Mouse (Mus musculus): ENCODE measurements around the gene Tmprss5. TPM values are rescaled to one million over a fixed set of nuclear protein-coding genes. Genes with fewer than 3 reads are reported as not detected.

The Tmprss5 gene
- not detected in 3 replicates for total RNA-seq (2017)

GRCm38 (mm10) chr9:49081107-49081506 lies at the start of gene Tmprss5:
Tmprss5 (plus strand) TSS chr9:49081260.
- ATAC-seq (replicated peaks; ENCODE audit: insufficient number of reproducible peaks, low FRiP score, low TSS enrichment, poor library complexity, severe bottlenecking): no peak

DNA sequence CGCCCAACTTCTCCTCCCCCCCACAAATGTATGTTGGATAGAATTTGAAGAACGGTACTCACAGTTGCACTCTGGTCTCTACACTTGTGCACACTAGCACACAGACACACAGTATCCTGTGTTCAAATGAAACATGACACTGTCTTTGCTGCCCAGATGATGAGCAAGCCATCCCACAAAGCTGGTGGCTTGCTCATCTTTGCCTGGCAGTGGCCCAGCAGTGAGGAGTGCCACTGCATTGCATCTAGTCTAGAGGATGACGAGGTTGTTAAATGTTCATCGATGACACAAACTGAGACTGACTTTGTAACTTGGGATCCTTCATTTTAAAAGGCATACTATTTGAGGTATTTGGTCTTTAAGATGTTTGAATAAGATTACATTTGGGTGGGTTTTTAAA lies 46.3 kb upstream of the Tmprss5 start:
- no peak for ATAC-seq (replicated peaks; ENCODE audit: insufficient number of reproducible peaks, low FRiP score, low TSS enrichment, poor library complexity, severe bottlenecking)

DNA sequence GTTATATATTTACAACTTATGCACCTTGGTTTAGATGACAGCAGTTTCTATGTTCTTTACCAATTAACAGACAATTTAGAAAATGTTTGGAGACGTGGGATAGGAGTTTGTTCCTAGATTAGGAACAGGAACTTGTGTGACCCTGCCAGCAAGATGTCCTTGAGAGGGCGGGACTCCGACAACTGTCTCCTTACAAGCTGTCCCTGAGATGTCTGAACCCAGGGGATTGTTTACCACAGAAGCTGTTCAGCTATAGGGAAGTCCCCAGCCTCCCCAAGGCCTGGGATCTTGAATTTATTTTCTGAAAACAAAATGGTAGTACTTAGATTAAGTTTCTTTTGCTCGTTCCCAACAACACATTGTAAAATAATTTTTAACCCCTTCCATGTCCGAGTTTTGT lies 30.2 kb upstream of the Tmprss5 start:
- no peak for ATAC-seq (replicated peaks; ENCODE audit: insufficient number of reproducible peaks, low FRiP score, low TSS enrichment, poor library complexity, severe bottlenecking)

DNA sequence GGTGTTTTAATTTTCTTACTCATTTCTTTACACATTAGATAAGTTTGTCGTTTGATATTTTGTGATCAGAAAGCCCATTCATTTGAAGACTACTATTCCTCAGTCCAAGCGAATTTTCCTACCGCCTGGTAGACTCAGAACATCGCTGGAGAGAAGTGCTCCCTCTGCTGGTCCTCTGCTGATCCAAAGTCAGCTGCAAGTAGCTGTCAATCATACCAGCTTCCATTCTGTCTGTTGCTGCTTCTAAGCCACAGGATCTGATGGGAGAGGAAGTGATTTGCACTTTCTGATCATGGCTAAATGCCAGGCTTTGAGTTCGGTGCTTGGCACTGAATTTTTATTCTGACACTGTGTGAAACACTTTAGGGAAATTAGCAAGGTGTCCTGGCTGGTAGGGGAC lies 29.7 kb upstream of the Tmprss5 start:
- ATAC-seq (replicated peaks; ENCODE audit: insufficient number of reproducible peaks, low FRiP score, low TSS enrichment, poor library complexity, severe bottlenecking): peak; percentile 65

- ATAC-seq (replicated peaks; ENCODE audit: insufficient number of reproducible peaks, low FRiP score, low TSS enrichment, poor library complexity, severe bottlenecking): no peak
Observed at GRCm38 (mm10) chr9:49054028-49054427, 27.0 kb upstream of the Tmprss5 start.

DNA sequence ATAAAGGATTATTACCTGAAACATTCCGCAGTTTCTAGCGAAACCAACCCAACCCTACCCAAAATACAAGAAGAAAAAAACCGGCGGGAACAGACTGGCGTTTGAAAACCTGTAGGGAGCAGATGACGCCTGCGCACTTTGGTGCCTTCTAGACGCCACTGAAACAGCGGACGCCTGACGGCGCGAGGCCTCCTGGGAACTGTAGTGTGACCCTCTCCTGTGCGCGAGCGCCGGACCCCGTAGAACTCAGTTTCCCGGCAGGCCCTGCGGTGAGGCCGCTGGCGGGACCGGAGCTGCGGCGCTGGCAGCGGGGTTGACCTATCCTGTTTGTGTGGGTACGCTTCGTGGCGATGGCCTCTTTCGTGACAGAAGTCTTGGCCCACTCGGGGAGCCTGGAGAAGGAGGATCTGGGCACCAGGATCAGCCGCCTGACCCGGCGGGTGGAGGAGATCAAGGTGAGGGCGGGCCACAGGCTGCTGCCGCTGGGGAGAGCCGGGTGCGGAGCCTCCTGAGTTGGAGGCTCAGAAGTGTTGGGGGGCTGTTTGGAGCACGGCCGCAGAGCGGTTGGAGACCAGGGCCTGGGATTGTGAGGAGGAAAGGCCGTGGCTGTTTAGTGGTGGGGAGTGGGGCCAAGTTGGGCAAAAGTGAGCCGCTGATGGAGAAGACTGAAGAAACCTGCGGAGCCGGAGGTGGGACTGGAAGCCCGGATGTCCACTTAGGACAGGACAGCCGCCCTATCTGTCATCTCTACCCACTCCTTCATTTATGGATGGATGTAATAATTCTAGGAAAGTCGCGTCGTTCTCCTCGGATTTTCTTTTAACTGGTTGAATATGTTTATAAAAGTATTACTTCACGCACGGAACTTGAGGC lies 25.5 kb upstream of the Tmprss5 start, which contains the start of gene Zw10:
TSS of gene Zw10 (plus strand) at position 281 of the 873 bp plus-strand sequence.
- ATAC-seq (replicated peaks; ENCODE audit: insufficient number of reproducible peaks, low FRiP score, low TSS enrichment, poor library complexity, severe bottlenecking): peak; percentile 98

DNA sequence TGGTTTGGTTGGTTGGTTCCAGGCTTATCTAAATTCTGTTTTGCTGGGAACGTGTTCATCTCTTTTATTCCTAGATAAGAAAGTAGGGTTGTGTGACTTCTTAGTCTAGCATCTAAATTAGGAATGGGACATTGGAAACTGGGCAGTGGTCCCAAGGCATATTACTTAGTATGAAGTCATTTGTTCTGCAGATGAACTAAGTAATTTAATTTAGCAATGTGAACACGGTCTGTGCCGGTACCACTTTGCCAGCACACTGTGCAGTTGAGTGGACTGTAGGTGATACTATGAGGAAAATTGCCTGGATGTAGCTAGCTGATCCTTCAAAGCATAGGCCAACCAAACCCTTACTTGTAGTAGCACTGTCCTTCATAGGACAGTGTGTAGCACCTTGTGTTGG lies 4.2 kb upstream of the Tmprss5 start:
- ATAC-seq (replicated peaks; ENCODE audit: insufficient number of reproducible peaks, low FRiP score, low TSS enrichment, poor library complexity, severe bottlenecking): no peak

DNA sequence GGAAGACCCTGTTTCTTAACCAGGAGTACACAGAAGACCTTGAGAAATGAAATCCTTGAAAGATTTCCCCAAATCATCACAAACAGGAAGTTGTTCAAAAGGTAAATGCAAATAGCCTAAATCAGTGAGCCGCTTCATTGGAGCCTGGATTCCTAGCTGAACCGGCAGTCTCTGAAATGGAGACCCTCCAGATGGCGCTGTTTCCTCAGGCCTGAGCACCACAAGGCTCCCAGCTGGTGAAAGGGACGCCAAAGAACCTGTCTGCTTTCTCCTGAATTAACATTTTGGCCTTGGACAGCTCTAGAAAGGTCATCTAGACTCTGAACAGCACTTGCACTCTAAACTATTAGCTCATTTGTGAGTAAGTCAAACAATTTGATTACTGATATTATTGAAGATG lies 501 bp downstream of the Tmprss5 start:
- ATAC-seq (replicated peaks; ENCODE audit: insufficient number of reproducible peaks, low FRiP score, low TSS enrichment, poor library complexity, severe bottlenecking): no peak

- ATAC-seq (replicated peaks; ENCODE audit: insufficient number of reproducible peaks, low FRiP score, low TSS enrichment, poor library complexity, severe bottlenecking): no peak
Observed at GRCm38 (mm10) chr9:49087317-49087716, 6.3 kb downstream of the Tmprss5 start.

GRCm38 (mm10) chr9:49098871-49099270 lies 17.8 kb downstream of the Tmprss5 start:
- ATAC-seq (replicated peaks; ENCODE audit: insufficient number of reproducible peaks, low FRiP score, low TSS enrichment, poor library complexity, severe bottlenecking): no peak

DNA sequence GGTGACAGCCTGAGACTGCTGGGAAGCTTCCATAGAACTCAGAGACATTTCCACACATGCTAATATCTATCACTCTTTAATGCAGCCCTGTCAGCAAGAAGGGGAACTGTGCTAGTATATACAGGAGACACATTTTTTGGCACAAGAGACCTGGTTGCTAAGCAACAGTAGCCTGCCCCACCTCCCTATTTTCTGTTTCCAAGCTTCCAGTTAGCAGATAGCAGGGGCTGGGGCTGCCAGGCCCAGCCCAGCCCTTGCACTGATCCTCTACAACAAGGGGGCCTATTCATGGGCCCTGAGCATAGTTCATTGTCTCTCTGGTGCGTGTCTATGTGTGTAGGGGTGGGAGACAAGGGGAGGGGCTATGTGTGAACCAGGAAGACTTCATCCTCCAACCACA lies 21.3 kb downstream of the Tmprss5 start:
- no peak for ATAC-seq (replicated peaks; ENCODE audit: insufficient number of reproducible peaks, low FRiP score, low TSS enrichment, poor library complexity, severe bottlenecking)

GRCm38 (mm10) chr9:49109101-49109500 lies 28.0 kb downstream of the Tmprss5 start:
- no peak for ATAC-seq (replicated peaks; ENCODE audit: insufficient number of reproducible peaks, low FRiP score, low TSS enrichment, poor library complexity, severe bottlenecking)

DNA sequence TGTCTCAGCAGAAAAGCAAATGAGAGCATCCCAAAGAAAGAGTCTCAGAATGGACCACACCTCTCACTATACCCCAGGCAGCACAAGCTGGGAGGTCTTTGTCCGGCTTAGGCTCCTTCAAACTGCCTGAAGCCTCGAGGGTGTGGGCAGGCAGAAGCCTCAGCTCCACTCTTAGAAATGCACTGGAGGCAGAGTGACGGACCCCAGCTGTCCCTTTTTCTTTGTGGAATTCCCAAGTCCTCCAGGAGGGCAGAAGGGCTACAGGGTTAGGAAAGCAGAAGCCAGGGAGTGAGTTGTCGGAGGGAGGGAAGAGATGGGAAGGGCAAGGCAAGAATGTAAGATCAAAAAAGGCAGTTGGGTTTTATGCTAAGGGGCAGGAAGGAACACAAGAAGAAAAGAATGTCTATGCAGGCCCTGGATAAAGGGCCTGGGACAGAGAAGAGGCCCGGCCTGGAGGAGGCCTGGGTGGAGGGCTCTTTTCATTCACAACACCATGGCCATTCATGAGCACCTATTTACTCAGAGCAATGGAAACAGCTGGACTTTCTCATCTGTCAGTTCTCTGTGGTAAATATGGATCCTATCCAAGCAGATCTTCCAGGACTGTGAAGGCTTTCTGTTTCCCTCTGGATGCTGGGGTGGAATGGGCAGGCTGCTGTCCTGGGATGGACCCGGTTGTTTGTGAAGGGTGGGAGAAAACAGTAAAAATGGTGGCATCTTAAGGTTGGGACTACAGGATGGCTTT lies 29.6 kb downstream of the Tmprss5 start:
- no peak for ATAC-seq (replicated peaks; ENCODE audit: insufficient number of reproducible peaks, low FRiP score, low TSS enrichment, poor library complexity, severe bottlenecking)

DNA sequence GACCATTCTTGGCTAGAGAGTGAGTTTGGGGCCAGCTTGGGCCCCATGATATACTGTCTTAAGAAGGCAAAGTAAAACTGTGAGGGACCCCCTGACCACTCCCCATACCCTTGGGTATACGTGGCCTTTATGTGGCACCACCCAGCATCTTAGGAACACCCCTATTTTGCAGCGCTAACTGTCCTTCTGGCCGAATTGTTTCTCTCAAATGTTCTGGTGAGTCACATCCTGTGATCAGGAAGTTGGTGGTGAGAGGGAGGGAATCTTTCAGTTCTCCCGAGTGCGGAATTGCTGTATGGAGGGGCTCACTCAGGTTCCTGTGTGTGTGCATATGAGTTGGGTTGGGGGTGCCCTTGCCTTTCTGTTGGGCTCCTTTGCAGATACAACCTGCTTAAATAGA lies 30.2 kb downstream of the Tmprss5 start:
- ATAC-seq (replicated peaks; ENCODE audit: insufficient number of reproducible peaks, low FRiP score, low TSS enrichment, poor library complexity, severe bottlenecking): no peak

GRCm38 (mm10) chr9:49118271-49118825 lies 37.3 kb downstream of the Tmprss5 start:
- no peak for ATAC-seq (replicated peaks; ENCODE audit: insufficient number of reproducible peaks, low FRiP score, low TSS enrichment, poor library complexity, severe bottlenecking)

- ATAC-seq (replicated peaks; ENCODE audit: insufficient number of reproducible peaks, low FRiP score, low TSS enrichment, poor library complexity, severe bottlenecking): no peak
Observed at GRCm38 (mm10) chr9:49119759-49120158, 38.7 kb downstream of the Tmprss5 start.

DNA sequence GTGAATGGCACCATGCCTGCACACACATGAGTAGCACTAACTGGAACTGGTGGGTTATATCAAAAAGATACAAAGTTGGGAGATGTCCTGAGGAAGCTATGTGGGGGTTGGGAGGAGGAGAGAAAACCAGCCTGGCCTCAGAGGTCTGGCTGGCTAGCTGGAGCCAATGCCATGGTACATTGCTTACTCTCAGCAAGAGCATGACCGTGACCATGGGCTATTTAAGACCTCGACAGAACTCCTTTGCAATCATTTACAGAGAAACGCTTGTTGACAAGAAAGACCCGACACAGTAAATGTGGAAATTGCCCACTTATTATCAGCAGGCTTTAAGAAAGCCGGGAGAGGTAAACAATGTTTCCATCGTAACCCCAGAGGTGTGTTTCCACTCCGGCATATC lies 44.6 kb downstream of the Tmprss5 start:
- ATAC-seq (replicated peaks; ENCODE audit: insufficient number of reproducible peaks, low FRiP score, low TSS enrichment, poor library complexity, severe bottlenecking): no peak

DNA sequence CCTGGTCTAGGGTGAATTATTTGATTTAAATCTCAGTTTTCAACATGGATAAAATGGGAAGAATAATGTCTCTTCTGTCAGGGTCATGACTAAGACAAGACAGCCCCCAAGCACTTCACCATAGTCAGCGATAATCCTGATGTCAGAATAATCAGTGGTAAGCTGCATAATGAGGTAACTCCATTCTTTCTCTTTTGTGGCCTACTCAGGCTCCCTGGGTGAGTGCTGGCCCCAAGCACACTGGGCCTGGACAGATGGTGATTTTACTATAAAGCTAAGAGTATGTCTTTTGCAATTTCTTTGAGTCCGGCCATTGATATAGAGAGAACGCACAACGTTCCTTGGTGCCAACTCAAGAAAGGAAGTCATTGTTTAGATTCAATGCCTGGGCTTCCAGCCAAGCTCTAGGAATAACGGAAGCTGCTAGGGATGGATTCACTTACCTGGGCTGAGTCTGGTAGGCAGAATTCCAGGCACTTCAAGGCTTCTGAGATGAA lies 49.5 kb downstream of the Tmprss5 start:
- no peak for ATAC-seq (replicated peaks; ENCODE audit: insufficient number of reproducible peaks, low FRiP score, low TSS enrichment, poor library complexity, severe bottlenecking)

DNA sequence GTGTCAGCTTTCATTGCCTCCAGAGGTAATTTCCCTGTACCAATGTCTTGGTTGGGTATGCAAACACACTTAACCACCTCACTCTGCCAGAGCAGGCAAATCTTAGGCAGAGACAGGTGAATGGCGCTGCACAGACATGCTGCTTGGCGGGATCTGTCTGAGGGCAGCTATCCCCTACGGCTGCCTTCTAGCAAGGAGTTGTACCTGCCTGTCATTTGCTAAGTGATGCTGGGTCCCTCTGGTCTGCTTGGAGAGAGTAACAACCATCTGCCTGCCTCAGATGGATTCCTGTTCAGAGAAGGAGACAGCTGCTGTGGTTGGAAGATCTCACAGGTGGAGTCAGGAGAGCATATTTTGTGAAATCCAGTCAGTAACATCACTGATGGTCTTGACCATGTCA lies 62.8 kb downstream of the Tmprss5 start:
- ATAC-seq (replicated peaks; ENCODE audit: insufficient number of reproducible peaks, low FRiP score, low TSS enrichment, poor library complexity, severe bottlenecking): no peak

Measured in monocyte, adult 5-6 weeks (primary cell).